Mouse (Mus musculus) MEL (cell line): ENCODE measurements around the gene Ctcf. TPM values are rescaled to one million over a fixed set of nuclear protein-coding genes. Genes with fewer than 3 reads are reported as not detected.

Source experiments
- DNase-seq: peaks from one replicate; pipeline ENCODE4 v3.0.0; 2011; ENCODE audit warnings: low read depth, low spot score
- H3K27ac ChIP-seq: 2 replicates; pipeline ENCODE4 v1.5.1; 2012; ENCODE audit warnings: low read depth, mild to moderate bottlenecking, control low read depth, low read length, moderate library complexity; ENCODE audit not compliant: control insufficient read depth
- H3K27me3 ChIP-seq, 2 experiments: fragments of 150-350 bp in 1 of 2; sonication (generic) in 1 of 2; 2 replicates each; pipeline ENCODE4 v1.6.1; 2012; ENCODE audit warnings: low read length in 2 of 2, mild to moderate bottlenecking in 2 of 2, improper control_type of control experiment in 1 of 2, moderate library complexity in 1 of 2; ENCODE audit not compliant: insufficient read depth in 2 of 2, control insufficient read depth in 1 of 2
- H3K36me3 ChIP-seq, 2 experiments: 2 replicates each; pipeline ENCODE4 v1.6.1; 2012 to 2014; ENCODE audit warnings: low read length in 2 of 2, improper control_type of control experiment in 1 of 2, inconsistent platforms in 1 of 2, mild to moderate bottlenecking in 1 of 2; ENCODE audit not compliant: insufficient read depth in 2 of 2, control insufficient read depth in 1 of 2
- H3K4me1 ChIP-seq, 2 experiments: fragments of 150-350 bp in 1 of 2; sonication (generic) in 1 of 2; 2 replicates each; pipeline ENCODE4 v1.6.1; 2012; ENCODE audit warnings: low read length in 2 of 2, improper control_type of control experiment in 1 of 2, mild to moderate bottlenecking in 1 of 2; ENCODE audit not compliant: insufficient read depth in 2 of 2, control insufficient read depth in 1 of 2
- H3K4me3 ChIP-seq, 2 experiments: fragments of 150-350 bp in 1 of 2; sonication (generic) in 1 of 2; 2 replicates each; pipeline ENCODE4 v1.5.1; 2012; ENCODE audit warnings: low read depth in 2 of 2, low read length in 2 of 2, mild to moderate bottlenecking in 2 of 2, moderate library complexity in 2 of 2, control low read depth in 1 of 2, improper control_type of control experiment in 1 of 2; ENCODE audit not compliant: control insufficient read depth in 1 of 2, insufficient read depth in 1 of 2
- H3K79me2 ChIP-seq: 2 replicates; pipeline ENCODE4 v1.6.1; 2012; ENCODE audit warnings: mild to moderate bottlenecking, low read length, moderate library complexity; ENCODE audit not compliant: control insufficient read depth, poor library complexity, insufficient read depth
- H3K9ac ChIP-seq: 2 replicates; pipeline ENCODE4 v1.6.1; 2012; ENCODE audit warnings: low read depth, mild to moderate bottlenecking, control low read depth, low read length, moderate library complexity; ENCODE audit not compliant: control insufficient read depth, poor library complexity, severe bottlenecking
- H3K9me3 ChIP-seq: fragments of 150-350 bp; sonication (generic); replicated peaks from 2 replicates; pipeline ENCODE4 v1.6.1; 2012; ENCODE audit warnings: mild to moderate bottlenecking, low read length, improper control_type of control experiment, moderate library complexity; ENCODE audit not compliant: insufficient read depth
- BHLHE40 ChIP-seq: IDR thresholded peaks from 2 replicates; pipeline ENCODE4 v1.6.1; 2012; ENCODE audit warnings: low read depth, mild to moderate bottlenecking, inconsistent platforms, low read length, improper control_type of control experiment, borderline replicate concordance
- CHD1 ChIP-seq: IDR thresholded peaks from 2 replicates; pipeline ENCODE4 v1.6.1; 2012; ENCODE audit warnings: low read depth, mild to moderate bottlenecking, inconsistent platforms, low read length, improper control_type of control experiment
- CHD2 ChIP-seq: IDR thresholded peaks from 2 replicates; pipeline ENCODE4 v1.6.1; 2011; ENCODE audit warnings: low read length, improper control_type of control experiment
- E2F4 ChIP-seq: IDR thresholded peaks from 2 replicates; pipeline ENCODE4 v1.6.1; 2011; ENCODE audit warnings: low read depth, low read length, improper control_type of control experiment, borderline replicate concordance
- ELF1 ChIP-seq: IDR thresholded peaks from 2 replicates; pipeline ENCODE4 v1.6.1; 2014; ENCODE audit warnings: low read depth, mild to moderate bottlenecking, inconsistent platforms, low read length, improper control_type of control experiment, moderate library complexity
- EP300 ChIP-seq, 2 experiments: IDR thresholded peaks; 2 replicates each; pipeline ENCODE4 v1.6.1; 2011; ENCODE audit warnings: improper control_type of control experiment in 2 of 2, low read length in 2 of 2, low read depth in 1 of 2, mild to moderate bottlenecking in 1 of 2
- ETS1 ChIP-seq: IDR thresholded peaks from 2 replicates; pipeline ENCODE4 v1.6.1; 2012; ENCODE audit warnings: low read depth, mild to moderate bottlenecking, inconsistent platforms, low read length, improper control_type of control experiment, moderate library complexity
- GABPA ChIP-seq: IDR thresholded peaks from 2 replicates; pipeline ENCODE4 v1.6.1; 2012; ENCODE audit warnings: low read depth, mild to moderate bottlenecking, inconsistent platforms, low read length, improper control_type of control experiment, moderate library complexity
- GATA1 ChIP-seq: IDR thresholded peaks from 2 replicates; pipeline ENCODE4 v1.6.1; 2011; ENCODE audit warnings: low read depth, low read length, improper control_type of control experiment
- HCFC1 ChIP-seq: IDR thresholded peaks from 2 replicates; pipeline ENCODE4 v1.6.1; 2012; ENCODE audit warnings: low read depth, mild to moderate bottlenecking, inconsistent platforms, low read length, improper control_type of control experiment, moderate library complexity
- JUND ChIP-seq: IDR thresholded peaks from 2 replicates; pipeline ENCODE4 v1.6.1; 2011; ENCODE audit warnings: low read depth, mild to moderate bottlenecking, improper control_type of control experiment, low read length
- KAT2A ChIP-seq: conservative IDR thresholded peaks from 2 replicates; pipeline ENCODE4 v1.6.1; 2012; ENCODE audit warnings: low read depth, low read length, improper control_type of control experiment, inconsistent platforms
- MAFK ChIP-seq: IDR thresholded peaks from 2 replicates; pipeline ENCODE4 v1.6.1; 2011; ENCODE audit warnings: low read depth, mild to moderate bottlenecking, low read length, improper control_type of control experiment, borderline replicate concordance
- MAX ChIP-seq: IDR thresholded peaks from 2 replicates; pipeline ENCODE4 v1.6.1; 2011; ENCODE audit warnings: low read length, improper control_type of control experiment
- MAZ ChIP-seq: IDR thresholded peaks from 2 replicates; pipeline ENCODE4 v1.6.1; 2012; ENCODE audit warnings: low read depth, mild to moderate bottlenecking, inconsistent platforms, low read length, improper control_type of control experiment
- MEF2A ChIP-seq: IDR thresholded peaks from 2 replicates; pipeline ENCODE4 v1.6.1; 2014; ENCODE audit warnings: low read depth, mild to moderate bottlenecking, inconsistent platforms, low read length, improper control_type of control experiment; ENCODE audit not compliant: poor library complexity, insufficient replicate concordance, severe bottlenecking; ENCODE audit errors: extremely low read depth
- MXI1 ChIP-seq: IDR thresholded peaks from 2 replicates; pipeline ENCODE4 v1.6.1; 2011; ENCODE audit warnings: mild to moderate bottlenecking, low read depth, low read length, improper control_type of control experiment
- MYB ChIP-seq: IDR thresholded peaks from 2 replicates; pipeline ENCODE4 v1.6.1; 2011; ENCODE audit warnings: mild to moderate bottlenecking, low read depth, low read length, improper control_type of control experiment
- MYC ChIP-seq: IDR thresholded peaks from 2 replicates; pipeline ENCODE4 v1.6.1; 2011; ENCODE audit warnings: low read depth, mild to moderate bottlenecking, low read length, improper control_type of control experiment, moderate library complexity
- NELFE ChIP-seq: IDR thresholded peaks from 2 replicates; pipeline ENCODE4 v1.6.1; 2011; ENCODE audit warnings: low read depth, low read length, improper control_type of control experiment
- NRF1 ChIP-seq: IDR thresholded peaks from 2 replicates; pipeline ENCODE4 v1.6.1; 2014; ENCODE audit warnings: low read depth, mild to moderate bottlenecking, inconsistent platforms, low read length, improper control_type of control experiment, moderate library complexity; ENCODE audit not compliant: poor library complexity, insufficient read depth, severe bottlenecking
- POLR2A ChIP-seq, 2 experiments: IDR thresholded peaks; 2 replicates each; pipeline ENCODE4 v1.6.1; 2011 to 2012; ENCODE audit warnings: low read length in 2 of 2, mild to moderate bottlenecking in 2 of 2, control low read depth in 1 of 2, improper control_type of control experiment in 1 of 2, low read depth in 1 of 2, moderate library complexity in 1 of 2; ENCODE audit not compliant: control insufficient read depth in 1 of 2, insufficient read depth in 1 of 2, poor library complexity in 1 of 2
- POLR2AphosphoS2 ChIP-seq: IDR thresholded peaks from 2 replicates; pipeline ENCODE4 v1.6.1; 2011; ENCODE audit warnings: low read length, improper control_type of control experiment
- POLR2AphosphoS5 ChIP-seq: IDR thresholded peaks from 2 replicates; pipeline ENCODE4 v1.6.1; 2012; ENCODE audit warnings: low read depth, borderline replicate concordance, mild to moderate bottlenecking, inconsistent platforms, low read length, moderate library complexity, mixed read lengths
- RAD21 ChIP-seq: IDR thresholded peaks from 2 replicates; pipeline ENCODE4 v1.6.1; 2011; ENCODE audit warnings: mild to moderate bottlenecking, low read depth, low read length, improper control_type of control experiment
- RCOR1 ChIP-seq: IDR thresholded peaks from 2 replicates; pipeline ENCODE4 v1.6.1; 2012; ENCODE audit warnings: low read depth, mild to moderate bottlenecking, inconsistent platforms, low read length, improper control_type of control experiment
- SIN3A ChIP-seq: IDR thresholded peaks from 2 replicates; pipeline ENCODE4 v1.6.1; 2012; ENCODE audit warnings: low read length, improper control_type of control experiment, inconsistent platforms
- SMC3 ChIP-seq: IDR thresholded peaks from 2 replicates; pipeline ENCODE4 v1.6.1; 2011; ENCODE audit warnings: low read depth, low read length, improper control_type of control experiment
- TAL1 ChIP-seq: IDR thresholded peaks from 2 replicates; pipeline ENCODE4 v1.6.1; 2012; ENCODE audit warnings: mild to moderate bottlenecking, inconsistent platforms, low read length, moderate library complexity, mixed read lengths
- TBP ChIP-seq: IDR thresholded peaks from 2 replicates; pipeline ENCODE4 v1.8.0; 2011; ENCODE audit warnings: low read depth, low read length, improper control_type of control experiment
- TCF12 ChIP-seq: IDR thresholded peaks from 2 replicates; pipeline ENCODE4 v1.6.1; 2014; ENCODE audit warnings: low read depth, mild to moderate bottlenecking, inconsistent platforms, low read length, improper control_type of control experiment, moderate library complexity
- UBTF ChIP-seq: IDR thresholded peaks from 2 replicates; pipeline ENCODE4 v1.6.1; 2012; ENCODE audit warnings: low read depth, mild to moderate bottlenecking, inconsistent platforms, low read length, improper control_type of control experiment, moderate library complexity, borderline replicate concordance; ENCODE audit not compliant: insufficient read depth
- USF1 ChIP-seq: IDR thresholded peaks from 2 replicates; pipeline ENCODE4 v1.6.1; 2014; ENCODE audit warnings: low read depth, mild to moderate bottlenecking, inconsistent platforms, low read length, improper control_type of control experiment, moderate library complexity
- USF2 ChIP-seq, 2 experiments: IDR thresholded peaks; 2 replicates each; pipeline ENCODE4 v1.6.1; 2011 to 2012; ENCODE audit warnings: improper control_type of control experiment in 2 of 2, low read length in 2 of 2, borderline replicate concordance in 1 of 2, inconsistent platforms in 1 of 2, low read depth in 1 of 2, mild to moderate bottlenecking in 1 of 2; ENCODE audit not compliant: insufficient read depth in 1 of 2
- ZC3H11A ChIP-seq: IDR thresholded peaks from 2 replicates; pipeline ENCODE4 v1.6.1; 2012; ENCODE audit warnings: low read depth, mild to moderate bottlenecking, inconsistent platforms, low read length, improper control_type of control experiment
- ZKSCAN1 ChIP-seq: IDR thresholded peaks from 2 replicates; pipeline ENCODE4 v1.6.1; 2012; ENCODE audit warnings: low read depth, mild to moderate bottlenecking, inconsistent platforms, low read length, improper control_type of control experiment, moderate library complexity
- ZMIZ1 ChIP-seq: IDR thresholded peaks from 2 replicates; pipeline ENCODE4 v1.6.1; 2012; ENCODE audit warnings: low read depth, mild to moderate bottlenecking, inconsistent platforms, low read length, improper control_type of control experiment, moderate library complexity
- ZNF384 ChIP-seq: IDR thresholded peaks from 2 replicates; pipeline ENCODE4 v1.6.1; 2012; ENCODE audit warnings: low read depth, mild to moderate bottlenecking, inconsistent platforms, low read length, improper control_type of control experiment
- polyA plus RNA-seq, 2 experiments: library from polyadenylated mRNA; stranded (reverse) in 1 of 2; unstranded in 1 of 2; fragments of >175 nt in 1 of 2; fragments of >200 nt in 1 of 2; gene quantifications; 2 replicates each; pipeline versions ENCODE4 v1.2.1 to v1.2.4; 2012; ENCODE audit warnings: low replicate concordance in 2 of 2, low read depth in 1 of 2; ENCODE audit not compliant: insufficient read length in 2 of 2, insufficient read depth in 1 of 2, missing spikeins in 1 of 2
- total RNA-seq: library from RNA; depleted of rRNA; stranded (reverse); fragments of 300-350 nt; gene quantifications from 2 replicates; pipeline ENCODE4 v1.2.3, GENCODE M21; 2012

Ctcf gene
- total and polyA plus RNA-seq, 3 experiments = 40.7 to 670 (median 87.1) TPM

- no peaks in the 10 kb centered on the region; a peak in 2 of 4 replicates for H3K4me1 ChIP-seq
- H3K4me3 ChIP-seq = no peak overlapping the region
- H3K9ac ChIP-seq = no peak overlapping the region
- H3K36me3 ChIP-seq = 0 out of 4 replicates have a peak, but pooled peaks cover 0 to 2% of the 10 kb centered on the region in 2 experiments
- H3K27ac ChIP-seq = no peak overlapping the region
- H3K9me3 ChIP-seq = no peaks in the 10 kb centered on the region
- DNase-seq = peak; percentile 93
- no peaks in the 10 kb centered on the region for H3K79me2 ChIP-seq
- no peaks in the 10 kb centered on the region for H3K27me3 ChIP-seq
- TF ChIP-seq MYC (0 out of 2 replicates have a peak, but pooled peaks have one; percentile 17), USF2 (IDR thresholded peaks at IDR 0.05; ENCODE audit: borderline replicate concordance in 1 of 2, insufficient read depth in 1 of 2, low read depth in 1 of 2, low read length in 2 of 2) (no peak), NELFE (no peak), POLR2AphosphoS5 (no peak), BHLHE40 (0 out of 2 replicates have a peak, but pooled peaks have one; percentile 12), ZC3H11A (peak; percentile 85), ZMIZ1 (no peak), MEF2A (no peak), NRF1 (no peak), GATA1 (no peak), ZNF384 (no peak), CHD1 (no peak), EP300 (IDR thresholded peaks at IDR 0.05; ENCODE audit: low read depth in 1 of 2, low read length in 2 of 2) (no peak), MXI1 (no peak), TBP (peak; percentile 90), HCFC1 (0 out of 2 replicates have a peak, but pooled peaks have one; percentile 39), KAT2A (no peak), E2F4 (no peak), ETS1 (no peak), GABPA (no peak), MAX (no peak), RAD21 (peak; percentile 98), ZKSCAN1 (no peak), UBTF (no peak), POLR2A (IDR thresholded peaks at IDR 0.05; ENCODE audit: control insufficient read depth in 1 of 2, insufficient read depth in 1 of 2, low read depth in 1 of 2, low read length in 2 of 2, poor library complexity in 1 of 2) (no peak), POLR2AphosphoS2 (no peak), CHD2 (no peak), SMC3 (peak; percentile 90), SIN3A (no peak; the same call in 1 of the 2 replicates), ELF1 (no peak), RCOR1 (no peak), TCF12 (no peak), MAZ (peak; percentile 6; the same call in 1 of the 2 replicates), MYB (no peak), MAFK (no peak), TAL1 (no peak), JUND (no peak), USF1 (no peak)
Measured at GRCm38 (mm10) chr8:105714139-105714538, 77.8 kb downstream of the Ctcf start.
